Mouse (Mus musculus) gastrocnemius, postnatal 14 days (tissue): Measurements from ENCODE around the gene Patl1. TPM values are rescaled to one million over a fixed set of nuclear protein-coding genes. Genes with fewer than 3 reads are reported as not detected.
"Not testable (repeated sequence)": the region's sequence is repeated elsewhere in the genome, so short reads cannot be mapped to it uniquely, and the experiment has no call there.

Source experiments
- DNase-seq: peaks from one replicate; pipeline ENCODE4 v3.0.0; 2021; ENCODE audit warnings: mixed read lengths
- intact Hi-C: fragments of 180-260 bp; cut with DNase I; formaldehyde crosslinking; loops from one replicate; pipeline ENCODE4 v1.15.1; 2025; ENCODE audit warnings: low total_unique reads
- microRNA-seq, 2 experiments: library from miRNA; unstranded; fragments of <30 nt; microRNA quantifications; one replicate each; pipeline ENCODE4 v1.2.0; 2021
- total RNA-seq, 2 experiments: library from RNA; stranded (reverse); gene quantifications; 2 replicates each; pipeline ENCODE4 v1.2.3; 2021

Gene Patl1
- total RNA-seq, 2 experiments from 2014 or later: 21.0 to 22.8 TPM

- no peak for DNase-seq
- intact Hi-C loops: no loop called here
Measured at GRCm38 (mm10) chr19:11964266-11964665, 52.1 kb downstream of the Patl1 start.

GRCm38 (mm10) chr19:11965023-11965942, 53.1 kb downstream of the Patl1 start, which contains the start of gene Osbp:
Osbp (plus strand) TSS chr19:11965941.
- intact Hi-C loops: no loop called here

GRCm38 (mm10) chr19:11966201-11966636, 54.0 kb downstream of the Patl1 start:
- intact Hi-C loops: no loop called here
- peak; percentile 29 for DNase-seq

More at GRCm38 (mm10) chr19:11965023-11965942, 53.1 kb downstream of the Patl1 start, which contains the start of gene Osbp:
- peak; percentile 98 for DNase-seq

GRCm38 (mm10) chr19:11969155-11970050, 57.2 kb downstream of the Patl1 start:
- intact Hi-C loops: no loop called here
- no peak for DNase-seq

GRCm38 (mm10) chr19:11973511-11974222, 61.5 kb downstream of the Patl1 start:
- no peak for DNase-seq
- intact Hi-C loops: no loop called here

- no peak for DNase-seq
- intact Hi-C loops: no loop called here
Measured at GRCm38 (mm10) chr19:11974223-11974540, 62.0 kb downstream of the Patl1 start.

GRCm38 (mm10) chr19:11975683-11976082, 63.5 kb downstream of the Patl1 start:
- DNase-seq: no peak
- intact Hi-C loops: no loop called here

- no peak for DNase-seq
Measured at GRCm38 (mm10) chr19:11977363-11977762, 65.2 kb downstream of the Patl1 start.

GRCm38 (mm10) chr19:11980471-11980870, 68.3 kb downstream of the Patl1 start:
- intact Hi-C loops: no loop called here
- no peak for DNase-seq

More at GRCm38 (mm10) chr19:11977363-11977762, 65.2 kb downstream of the Patl1 start:
- intact Hi-C loops: no loop called here

GRCm38 (mm10) chr19:11984614-11985013, 72.4 kb downstream of the Patl1 start:
- DNase-seq, intact Hi-C loops: not testable (repeated sequence)

GRCm38 (mm10) chr19:11987841-11988240, 75.6 kb downstream of the Patl1 start:
- intact Hi-C loops: no loop called here

GRCm38 (mm10) chr19:11989334-11989733, 77.1 kb downstream of the Patl1 start:
- intact Hi-C loops: no loop called here
- no peak for DNase-seq

More at GRCm38 (mm10) chr19:11987841-11988240, 75.6 kb downstream of the Patl1 start:
- no peak for DNase-seq

- DNase-seq: no peak
- intact Hi-C loops: no loop called here
Measured at GRCm38 (mm10) chr19:11992034-11992433, 79.8 kb downstream of the Patl1 start.

- intact Hi-C loops: no loop called here
Measured at GRCm38 (mm10) chr19:11992441-11993029, 80.3 kb downstream of the Patl1 start.

More at GRCm38 (mm10) chr19:11992441-11993029, 80.3 kb downstream of the Patl1 start:
- DNase-seq: no peak

Small RNA genes lying within 50 kb of the gene (microRNA-seq; reads per million reads assigned to microRNA genes)
- gene Mir6994: 0.96 to 2.5 reads per million in 2 experiments

Other genes starting within 250 kb of the Patl1 start
- gene Oosp1, start 221.2 kb upstream of the Patl1 start, total RNA-seq: not detected
- not detected for gene Oosp3, start 215.3 kb upstream of the Patl1 start, total RNA-seq
- gene Gif, start 164.8 kb upstream of the Patl1 start, total RNA-seq: not detected
- 10 to 100 TPM; 48.9 to 53.2 TPM for gene Mrpl16, start 142.0 kb upstream of the Patl1 start, total RNA-seq
- gene Stx3, start 93.0 kb upstream of the Patl1 start, total RNA-seq: 1 to 10 TPM; 1.6 to 3.0 TPM
- gene Olfr1417, start 73.2 kb upstream of the Patl1 start, total RNA-seq: not detected
- gene Olfr1418, start 51.3 kb upstream of the Patl1 start, total RNA-seq: not detected
- gene Olfr1419, start 37.3 kb upstream of the Patl1 start, total RNA-seq: not detected
- gene Olfr1420, start 25.8 kb upstream of the Patl1 start, total RNA-seq: not detected
- 10 to 100 TPM; 70.8 to 71.5 TPM for gene Osbp, start 53.5 kb downstream of the Patl1 start, total RNA-seq
- not detected for gene Olfr1423, start 128.9 kb downstream of the Patl1 start, total RNA-seq
- gene Olfr1424, start 150.3 kb downstream of the Patl1 start, total RNA-seq: not detected
- gene Olfr1425, start 165.3 kb downstream of the Patl1 start, total RNA-seq: not detected
- gene Olfr1426, start 179.6 kb downstream of the Patl1 start, total RNA-seq: not detected
- not detected for gene Olfr1427, start 190.9 kb downstream of the Patl1 start, total RNA-seq
- gene Olfr1428, start 203.5 kb downstream of the Patl1 start, total RNA-seq: not detected
- gene Olfr76, start 210.8 kb downstream of the Patl1 start, total RNA-seq: not detected